Mouse (Mus musculus) thymus, postnatal 14 days (tissue): ENCODE measurements around the gene Stag2.

Experiments used
- DNase-seq: peaks from one replicate; pipeline ENCODE4 v3.0.0; 2021

The Stag2 gene

DNA sequence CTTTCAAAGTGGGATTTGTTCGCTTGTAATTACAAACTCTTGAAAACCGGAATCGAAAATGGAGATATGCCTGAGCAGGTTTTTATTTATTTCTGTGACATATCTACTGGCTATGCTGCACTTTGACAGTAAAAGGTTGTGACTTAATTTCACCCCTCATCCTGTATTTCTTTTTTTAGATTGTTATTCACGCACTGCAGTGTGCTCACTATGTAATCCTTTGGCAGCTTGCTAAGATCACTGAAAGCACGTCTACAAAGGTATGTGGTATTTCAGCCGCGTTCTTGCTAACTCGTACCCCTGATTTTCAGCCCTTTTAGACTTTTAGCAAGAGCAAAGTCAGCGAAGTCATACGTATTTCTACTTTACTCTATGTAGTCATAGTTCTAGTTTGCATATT lies 101.2 kb downstream of the Stag2 start:
- DNase-seq, result no peak

- no peak for DNase-seq
Measured at GRCm38 (mm10) chrX:42272713-42273112, 123.6 kb downstream of the Stag2 start.

DNA sequence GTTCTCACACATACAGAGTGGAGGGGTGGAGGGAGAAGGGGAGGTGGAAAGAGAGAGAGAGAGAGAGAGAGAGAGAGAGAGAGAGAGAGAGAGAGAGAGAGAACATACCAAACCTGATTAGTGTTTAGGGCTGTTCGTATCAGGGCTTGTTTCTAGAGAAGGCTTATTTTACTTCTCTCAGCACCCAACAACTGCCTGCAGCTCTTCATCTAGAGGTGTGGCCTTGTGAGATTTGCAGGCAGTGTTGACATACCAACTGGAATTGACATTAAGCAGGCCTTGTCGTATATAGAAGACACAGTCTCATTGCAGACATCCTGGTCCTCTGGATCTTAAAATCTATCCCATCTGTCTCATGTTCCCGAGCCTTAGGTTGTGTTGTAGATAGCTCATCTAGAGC lies 141.1 kb downstream of the Stag2 start:
- DNase-seq, result no peak

- DNase-seq, result no peak
Measured at GRCm38 (mm10) chrX:42315231-42315630, 166.1 kb downstream of the Stag2 start.

GRCm38 (mm10) chrX:42320424-42320823 lies 171.3 kb downstream of the Stag2 start:
- DNase-seq, result no peak

DNA sequence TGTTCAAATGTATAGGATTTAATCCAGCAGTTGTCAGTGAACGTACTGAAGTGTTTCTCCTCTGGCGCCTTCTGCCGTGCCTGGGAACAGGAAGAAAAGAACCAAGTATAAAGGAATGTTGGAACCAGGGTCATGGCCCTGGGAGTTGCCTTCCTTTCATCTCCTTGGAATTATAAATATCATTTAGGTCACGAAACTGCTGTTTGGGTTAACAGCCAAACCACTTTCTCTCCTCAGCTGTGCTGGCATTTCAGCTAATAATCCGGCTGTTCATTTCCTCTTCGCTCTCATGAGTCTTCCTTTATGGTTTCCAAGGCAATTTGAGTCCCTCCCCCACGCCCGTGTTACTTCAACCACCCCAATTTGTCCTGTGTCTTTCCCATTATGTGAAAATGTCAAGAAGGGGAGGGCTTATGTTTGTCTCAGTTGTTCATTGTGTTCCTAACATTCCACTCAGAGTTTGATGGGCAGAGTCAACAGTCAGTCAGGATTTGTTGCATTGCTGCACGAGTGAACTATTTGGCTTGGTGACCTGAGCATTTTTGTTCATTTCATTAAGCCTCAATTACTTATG lies 172.2 kb downstream of the Stag2 start:
- no peak for DNase-seq

GRCm38 (mm10) chrX:42324848-42325247 lies 175.7 kb downstream of the Stag2 start:
- no peak for DNase-seq
